Mouse (Mus musculus) intestine, postnatal 0 days (tissue): ENCODE measurements around the gene Gtpbp4. TPM values are rescaled to one million over a fixed set of nuclear protein-coding genes. Genes with fewer than 3 reads are reported as not detected.

Experiments
- ATAC-seq: fragments of 200-750 bp; cut with Nextera tagmentation; 2 replicates; pipeline ENCODE4 v1.8.0; 2017; ENCODE audit warnings: mild to moderate bottlenecking, moderate TSS enrichment, moderate library complexity
- H3K27ac ChIP-seq: fragments of 300-500 bp; sonication (generic); 2 replicates; pipeline ENCODE4 v1.5.1; 2014; ENCODE audit warnings: mild to moderate bottlenecking, low read depth, low read length, moderate library complexity
- H3K27me3 ChIP-seq: fragments of 300-500 bp; sonication (generic); replicated peaks from 2 replicates; pipeline ENCODE4 v1.6.1; 2014; ENCODE audit warnings: low read length, mixed read lengths; ENCODE audit not compliant: control insufficient read depth, insufficient read depth
- H3K36me3 ChIP-seq: fragments of 300-500 bp; sonication (generic); 2 replicates; pipeline ENCODE4 v1.6.1; 2014; ENCODE audit warnings: mild to moderate bottlenecking, moderate library complexity; ENCODE audit not compliant: control insufficient read depth, insufficient read depth
- H3K4me1 ChIP-seq: fragments of 300-500 bp; sonication (generic); replicated peaks from 2 replicates; pipeline ENCODE4 v1.6.1; 2014; ENCODE audit warnings: antibody characterized with exemption, low read length, mixed read lengths; ENCODE audit not compliant: control insufficient read depth, insufficient read depth
- H3K4me2 ChIP-seq: fragments of 300-500 bp; sonication (generic); replicated peaks from 2 replicates; pipeline ENCODE4 v1.6.1; 2014; ENCODE audit warnings: low read depth, mild to moderate bottlenecking, moderate library complexity
- H3K4me3 ChIP-seq: fragments of 300-500 bp; sonication (generic); 2 replicates; pipeline ENCODE4 v1.5.1; 2014; ENCODE audit warnings: low read depth, low read length
- H3K9ac ChIP-seq: fragments of 300-500 bp; sonication (generic); 2 replicates; pipeline ENCODE4 v1.6.1; 2014; ENCODE audit warnings: mild to moderate bottlenecking, low read depth, low read length
- H3K9me3 ChIP-seq: fragments of 300-500 bp; sonication (generic); 2 replicates; pipeline ENCODE4 v1.6.1; 2016; ENCODE audit warnings: mixed run types; ENCODE audit not compliant: control insufficient read depth
- CTCF ChIP-seq: sonication (generic); IDR thresholded peaks from 2 replicates; pipeline ENCODE4 v1.5.1; 2016; ENCODE audit warnings: low read depth, mild to moderate bottlenecking, control low read depth, antibody characterized with exemption, moderate library complexity
- WGBS: fragments of 180-500 bp; shearing (Covaris S2); extraction: QIAGEN DNeasy Blood & Tissue Kit; methylation state at CpG from one replicate; pipeline ENCODE4 v1.1.7; 2014; 5-methylcytosine and 5-hydroxymethylcytosine counted together
- microRNA-seq: library from miRNA; unstranded; fragments of <30 nt; microRNA quantifications from one replicate; pipeline ENCODE4, GENCODE M21; 2016
- polyA plus RNA-seq: library from polyadenylated mRNA; unstranded; fragments of >200 nt; fragmentation: Nextera tagmentation; extraction: Ambion mirVana; gene quantifications from 2 replicates; pipeline ENCODE4 v1.2.1, GENCODE M21; 2015

Gene Gtpbp4
- polyA plus RNA-seq, 1 experiment from 2014 or later: 28.8 TPM

DNA sequence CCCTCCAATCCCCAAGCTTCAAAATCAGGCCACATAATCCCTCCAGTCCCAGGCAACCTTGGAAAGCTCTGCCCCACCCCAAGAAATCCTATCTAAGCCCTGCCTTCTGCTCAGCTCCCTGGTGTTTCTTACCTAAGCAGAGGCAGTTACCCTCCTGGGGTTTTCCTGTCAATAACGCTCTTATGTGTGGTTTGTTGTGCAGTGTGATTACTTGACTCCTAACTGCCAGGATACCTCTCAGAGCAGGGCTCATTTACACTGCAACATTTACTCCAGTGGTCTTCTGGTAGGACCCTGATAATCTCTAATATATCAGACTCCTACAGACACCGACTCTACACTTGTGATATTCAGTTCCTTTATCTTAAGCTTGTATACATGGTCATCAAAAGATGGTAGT lies 62.4 kb downstream of the Gtpbp4 start:
- no peak overlapping the region for H3K4me2 ChIP-seq
- H3K4me3 ChIP-seq: no peak overlapping the region
- no peaks in the 10 kb centered on the region for H3K9me3 ChIP-seq
- no peak for ATAC-seq
- no peak for TF ChIP-seq CTCF
- H3K4me1 ChIP-seq: no peaks in the 10 kb centered on the region
- no peak overlapping the region for H3K9ac ChIP-seq
- H3K27me3 ChIP-seq: no peaks in the 10 kb centered on the region
- WGBS: 40% methylated on average over 2 of the region's 2 CpGs
- no peaks in the 10 kb centered on the region for H3K36me3 ChIP-seq
- no peak overlapping the region for H3K27ac ChIP-seq

Small RNA genes lying within 50 kb of the gene (microRNA-seq; reads per million reads assigned to microRNA genes)
- gene Gm22750: not detected

Other genes with a start within 250 kb of the Gtpbp4 start
- gene Wdr37, start 124.2 kb downstream of the Gtpbp4 start, polyA plus RNA-seq: 7.7 and 8.0 TPM in 2 replicates
- 27.6 and 30.9 TPM in 2 replicates for gene Idi1, start 110.6 kb downstream of the Gtpbp4 start, polyA plus RNA-seq
- not detected in 2 replicates for gene Gm9745, start 47.9 kb downstream of the Gtpbp4 start, polyA plus RNA-seq
- not detected in 2 replicates for gene Idi2, start 43.2 kb downstream of the Gtpbp4 start, polyA plus RNA-seq
- gene Larp4b, start 97.8 kb upstream of the Gtpbp4 start, polyA plus RNA-seq: 32.5 and 35.8 TPM in 2 replicates